Mouse (Mus musculus) midbrain, embryonic 14.5 days (tissue): ENCODE measurements around the gene Ezr. TPM values are rescaled to one million over a fixed set of nuclear protein-coding genes. Genes with fewer than 3 reads are reported as not detected.

Experiments used
- ATAC-seq: fragments of 200-750 bp; cut with Nextera tagmentation; 2 replicates; pipeline ENCODE4 v1.8.0; 2017; ENCODE audit warnings: moderate number of reproducible peaks, moderate library complexity; ENCODE audit not compliant: low FRiP score, low TSS enrichment
- DNase-seq: peaks from one replicate; pipeline ENCODE4 v3.0.0-alpha.2; 2015
- H3K27ac ChIP-seq: fragments of 300-500 bp; sonication (generic); replicated peaks from 2 replicates; pipeline ENCODE4 v1.5.1; 2014; ENCODE audit warnings: mild to moderate bottlenecking, low read depth, low read length, moderate library complexity
- H3K27me3 ChIP-seq: fragments of 300-500 bp; sonication (generic); 2 replicates; pipeline ENCODE4 v1.6.1; 2014; ENCODE audit warnings: low read length, control low read depth, mixed read lengths; ENCODE audit not compliant: control insufficient read depth, insufficient read depth
- H3K36me3 ChIP-seq: fragments of 300-500 bp; sonication (generic); 2 replicates; pipeline ENCODE4 v1.6.1; 2014; ENCODE audit warnings: low read length, control low read depth; ENCODE audit not compliant: control insufficient read depth, insufficient read depth
- H3K4me1 ChIP-seq: fragments of 300-500 bp; sonication (generic); 2 replicates; pipeline ENCODE4 v1.6.1; 2014; ENCODE audit warnings: mild to moderate bottlenecking, antibody characterized with exemption, low read length, control low read depth; ENCODE audit not compliant: control insufficient read depth, insufficient read depth
- H3K4me2 ChIP-seq: fragments of 300-500 bp; sonication (generic); 2 replicates; pipeline ENCODE4 v1.6.1; 2014; ENCODE audit warnings: mild to moderate bottlenecking, low read length, moderate library complexity
- H3K4me3 ChIP-seq: fragments of 300-500 bp; sonication (generic); replicated peaks from 2 replicates; pipeline ENCODE4 v1.5.1; 2014; ENCODE audit warnings: low read depth, low read length
- H3K9ac ChIP-seq: fragments of 300-500 bp; sonication (generic); replicated peaks from 2 replicates; pipeline ENCODE4 v1.6.1; 2014; ENCODE audit warnings: mild to moderate bottlenecking, low read length, moderate library complexity
- H3K9me3 ChIP-seq: fragments of 300-500 bp; sonication (generic); 2 replicates; pipeline ENCODE4 v1.6.1; 2016; ENCODE audit warnings: low read length, control low read depth, mixed read lengths; ENCODE audit not compliant: control insufficient read depth
- WGBS: fragments of 180-500 bp; shearing (Covaris S2); extraction: QIAGEN DNeasy Blood & Tissue Kit; methylation state at CpG from one replicate; pipeline ENCODE4 v1.1.7; 2014; 5-methylcytosine and 5-hydroxymethylcytosine counted together
- polyA plus RNA-seq: library from polyadenylated mRNA; unstranded; fragments of >200 nt; fragmentation: Nextera tagmentation; extraction: Ambion mirVana; gene quantifications from 2 replicates; pipeline ENCODE4 v1.2.1, GENCODE M21; 2014

Ezr gene
- polyA plus RNA-seq, 1 experiment from 2014 or later: 27.8 TPM

DNA sequence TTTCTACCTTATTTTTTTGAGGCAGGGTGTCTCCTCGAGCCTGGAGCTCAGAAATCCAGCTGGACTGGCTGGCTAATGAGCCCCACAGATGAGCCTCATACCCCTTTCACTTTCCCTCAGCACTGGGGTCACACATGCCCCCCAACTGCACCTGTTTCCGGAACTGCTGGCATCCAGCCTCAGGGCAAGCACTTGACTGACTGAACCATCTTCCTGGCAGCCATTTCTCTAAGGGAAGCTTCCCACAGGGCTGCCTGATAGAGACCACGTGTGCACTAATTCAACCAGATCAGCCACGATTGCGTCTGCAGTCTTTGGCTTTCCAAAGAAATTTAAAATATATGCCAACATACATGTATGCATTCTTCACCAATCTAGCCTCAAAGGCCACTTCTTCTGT, 37.1 kb downstream of the Ezr start:
- Histone ChIP-seq H3K9ac (no peak overlapping the region), H3K36me3 (no peaks in the 10 kb centered on the region), H3K27ac (peak overlapping the region; percentile 64), H3K9me3 (no peaks in the 10 kb centered on the region), H3K4me3 (no peak overlapping the region), H3K4me1 (peaks cover 35% of the 10 kb centered on the region), H3K4me2 (peak overlapping the region; percentile 8), H3K27me3 (no peaks in the 10 kb centered on the region)
- no peak for ATAC-seq
- peak; percentile 47 for DNase-seq
- 31% methylated on average over 5 of the region's 5 CpGs for WGBS

DNA sequence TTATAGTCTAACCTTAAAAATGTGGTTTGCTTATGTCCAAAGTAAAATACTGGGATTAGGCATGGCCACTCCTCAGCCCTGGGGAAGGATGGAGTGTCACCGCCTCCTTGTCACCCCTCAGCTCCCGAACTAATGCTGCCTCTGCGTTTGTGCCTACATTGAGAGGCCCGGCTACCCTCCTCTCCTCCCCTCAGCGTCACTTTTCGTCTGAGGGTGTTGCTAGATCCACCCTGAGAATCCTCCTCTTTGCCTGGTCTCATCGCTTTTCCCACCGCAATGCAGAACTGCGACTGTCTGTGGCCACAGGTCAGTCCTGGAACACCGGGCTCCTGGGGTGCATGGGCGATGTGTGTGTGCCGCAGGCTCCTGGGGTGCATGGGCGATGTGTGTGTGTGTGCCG, 37.7 kb downstream of the Ezr start:
- Histone ChIP-seq H3K27me3 (no peaks in the 10 kb centered on the region), H3K9me3 (no peaks in the 10 kb centered on the region), H3K36me3 (no peaks in the 10 kb centered on the region), H3K27ac (peak overlapping the region; percentile 64), H3K4me3 (no peak overlapping the region), H3K4me2 (no peak overlapping the region), H3K4me1 (peaks cover 35% of the 10 kb centered on the region), H3K9ac (no peak overlapping the region)
- WGBS: 87% methylated on average over 14 of the region's 14 CpGs
- no peak for ATAC-seq
- DNase-seq: no peak

DNA sequence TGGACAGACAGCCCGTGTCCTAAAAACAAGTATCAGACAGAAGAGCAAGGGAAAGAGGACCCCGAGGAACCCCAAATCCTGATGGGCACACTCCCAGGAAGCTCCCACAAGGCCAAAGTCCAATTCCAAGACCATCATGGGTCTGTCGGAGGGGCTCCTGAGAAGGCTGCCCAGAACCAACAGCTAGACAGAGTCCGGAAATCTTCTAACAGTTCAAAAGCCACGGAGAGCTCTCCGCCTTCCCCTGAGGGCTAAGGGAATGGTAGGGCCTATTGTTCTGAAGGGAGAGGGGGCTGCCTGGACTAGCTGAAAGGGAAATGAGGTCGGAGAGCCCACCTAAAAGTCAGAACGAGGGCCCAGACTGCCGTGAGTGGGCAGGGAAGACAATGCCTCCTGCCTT, 38.2 kb downstream of the Ezr start:
- Histone ChIP-seq H3K4me3 (no peak overlapping the region), H3K36me3 (0 out of 2 replicates have a peak, but pooled peaks cover under 1% of the 10 kb centered on the region), H3K27me3 (no peaks in the 10 kb centered on the region), H3K9ac (no peak overlapping the region), H3K4me1 (peaks cover 35% of the 10 kb centered on the region), H3K4me2 (no peak overlapping the region), H3K27ac (no peak overlapping the region), H3K9me3 (no peaks in the 10 kb centered on the region)
- no peak for DNase-seq
- 53% methylated on average over 9 of the region's 9 CpGs for WGBS
- ATAC-seq: no peak

DNA sequence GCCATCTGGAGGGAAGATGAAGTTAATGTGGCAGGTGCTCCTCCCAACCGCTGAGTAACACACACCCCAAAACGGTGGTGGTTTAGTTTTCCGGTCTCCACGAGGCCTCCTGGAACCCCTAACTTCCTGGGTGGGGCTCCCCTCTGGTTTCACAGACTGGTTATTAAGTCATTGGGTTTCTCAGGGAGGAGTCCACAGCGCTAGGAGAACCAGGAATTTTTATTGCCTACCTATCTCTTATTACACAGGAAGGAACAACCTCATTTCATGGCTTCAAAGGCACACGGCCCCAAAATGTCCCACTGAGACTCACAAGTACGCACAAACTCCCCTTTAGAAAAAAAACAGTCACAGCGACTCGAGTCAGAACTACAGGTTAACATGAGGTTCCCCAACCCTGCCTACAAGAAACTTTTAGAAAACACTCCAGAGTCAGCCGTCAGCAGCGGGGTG, 38.8 kb downstream of the Ezr start:
- H3K4me1 ChIP-seq: peaks cover 35% of the 10 kb centered on the region
- 91% methylated on average over 11 of the region's 11 CpGs for WGBS

DNA sequence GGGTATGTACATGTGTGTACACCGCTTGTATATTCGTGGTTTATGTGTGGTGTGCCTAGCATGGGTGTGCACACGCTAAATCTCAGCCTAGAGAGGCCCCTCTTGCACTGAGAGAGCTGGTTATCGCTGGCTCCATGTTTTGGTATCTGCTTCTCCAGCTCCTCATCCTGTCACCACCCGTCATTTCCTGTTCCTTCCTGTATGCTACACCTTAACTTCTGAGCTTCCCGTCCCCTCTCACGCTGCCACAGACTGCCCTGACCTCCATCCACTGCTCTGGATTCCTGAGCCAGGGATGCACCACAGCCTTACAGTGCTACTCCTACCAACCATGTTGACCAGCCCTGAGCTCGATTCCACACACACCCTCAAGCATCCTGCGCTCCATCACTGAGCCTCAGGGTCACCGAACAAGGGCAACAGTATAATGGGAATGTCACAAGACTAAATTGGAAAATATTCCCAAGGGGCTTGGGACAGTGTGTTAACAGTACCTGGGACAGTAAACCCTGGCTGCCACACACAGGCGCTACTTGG, 39.5 kb downstream of the Ezr start:
- H3K36me3 ChIP-seq: 0 out of 2 replicates have a peak, but pooled peaks cover 3% of the 10 kb centered on the region
- H3K4me1 ChIP-seq: peaks cover 35% of the 10 kb centered on the region
- H3K4me3 ChIP-seq: no peak overlapping the region
- DNase-seq: no peak
- no peak overlapping the region for H3K27ac ChIP-seq
- ATAC-seq: no peak
- WGBS: 91% methylated on average over 11 of the region's 11 CpGs
- no peaks in the 10 kb centered on the region for H3K27me3 ChIP-seq
- H3K9ac ChIP-seq: no peak overlapping the region
- no peak overlapping the region for H3K4me2 ChIP-seq
- no peaks in the 10 kb centered on the region for H3K9me3 ChIP-seq

More for the DNA sequence above, 38.8 kb downstream of the Ezr start:
- Histone ChIP-seq H3K9ac (no peak overlapping the region), H3K4me3 (no peak overlapping the region), H3K4me2 (no peak overlapping the region), H3K9me3 (no peaks in the 10 kb centered on the region), H3K36me3 (0 out of 2 replicates have a peak, but pooled peaks cover 3% of the 10 kb centered on the region), H3K27me3 (no peaks in the 10 kb centered on the region), H3K27ac (no peak overlapping the region)
- DNase-seq (no peak), ATAC-seq (no peak)

DNA sequence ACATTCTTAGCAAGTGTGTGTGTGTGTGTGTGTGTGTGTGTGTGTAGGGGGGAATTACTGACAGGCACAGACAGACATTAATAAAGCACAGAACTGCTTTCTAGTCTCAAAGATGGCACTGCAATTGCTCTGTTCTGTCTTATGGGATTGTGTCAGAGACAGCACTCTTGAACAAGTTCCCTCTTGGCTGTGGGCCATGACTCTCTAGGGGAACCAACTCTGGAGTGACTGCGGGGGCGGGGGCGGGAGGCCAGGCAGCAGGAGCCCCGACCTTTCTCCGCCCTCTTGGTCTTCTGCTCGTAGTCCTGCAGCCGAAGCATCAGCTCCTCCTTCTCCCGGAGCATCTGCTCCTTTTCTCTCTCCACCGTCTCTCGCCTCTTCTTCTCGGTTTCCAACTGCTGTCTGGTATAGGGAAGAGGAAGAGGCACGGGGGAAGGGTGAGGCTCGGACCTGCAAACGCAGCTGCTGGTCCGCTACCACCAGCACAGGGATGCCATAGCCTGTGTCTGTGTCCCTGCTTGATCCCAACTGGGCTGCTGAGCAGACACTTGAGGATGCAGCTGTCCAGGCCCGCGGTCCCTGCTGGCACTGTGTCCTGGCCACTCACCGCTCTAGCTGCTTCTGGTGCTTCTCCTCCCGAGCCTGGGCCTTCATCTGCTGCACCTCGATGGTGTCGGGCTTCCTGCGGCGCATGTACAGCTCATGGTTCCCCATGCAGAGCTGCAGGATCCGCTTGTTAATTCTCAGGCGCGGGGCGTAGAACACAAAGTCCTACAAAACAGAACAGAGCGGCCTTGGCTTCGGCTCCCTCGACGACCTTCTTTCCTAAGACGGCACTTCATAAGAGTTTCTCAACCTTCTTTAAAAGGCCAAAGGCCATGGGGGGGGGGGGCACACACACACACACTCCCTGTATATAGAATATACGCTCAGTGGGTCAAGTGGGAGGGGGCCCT, 40.2 kb downstream of the Ezr start:
- 72% methylated on average over 33 of the region's 33 CpGs for WGBS
- 0 out of 2 replicates have a peak, but pooled peaks cover 3% of the 10 kb centered on the region for H3K36me3 ChIP-seq
- ATAC-seq (no peak), DNase-seq (peak; percentile 54)
- H3K4me2 ChIP-seq: no peak overlapping the region
- no peaks in the 10 kb centered on the region for H3K27me3 ChIP-seq
- peaks cover 31% of the 10 kb centered on the region for H3K4me1 ChIP-seq
- no peaks in the 10 kb centered on the region for H3K9me3 ChIP-seq
- H3K9ac ChIP-seq: no peak overlapping the region
- no peak overlapping the region for H3K27ac ChIP-seq
- H3K4me3 ChIP-seq: no peak overlapping the region

DNA sequence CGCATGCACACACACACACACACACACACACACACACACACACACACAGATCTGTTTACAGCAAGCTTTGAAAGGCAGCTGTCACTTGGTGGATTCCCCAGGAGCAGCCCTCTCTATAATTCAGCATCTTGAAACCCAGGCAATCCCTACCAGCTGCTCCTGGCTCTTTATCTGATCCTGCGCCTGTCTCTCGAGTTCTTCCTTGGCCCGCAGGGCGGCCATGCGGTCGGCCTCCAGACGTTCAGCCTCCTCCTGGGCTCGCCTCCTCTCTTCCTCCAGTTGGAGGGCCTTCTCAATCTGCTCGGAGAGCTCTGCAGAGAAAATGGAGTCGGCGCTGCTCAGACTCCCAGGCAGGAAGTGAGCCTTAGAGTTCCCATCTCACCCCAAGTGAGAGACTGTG, 41.3 kb downstream of the Ezr start:
- peaks cover 27% of the 10 kb centered on the region for H3K4me1 ChIP-seq
- H3K36me3 ChIP-seq: 0 out of 2 replicates have a peak, but pooled peaks cover 3% of the 10 kb centered on the region
- no peak overlapping the region for H3K9ac ChIP-seq
- H3K27me3 ChIP-seq: no peaks in the 10 kb centered on the region
- ATAC-seq: no peak
- no peak overlapping the region for H3K4me3 ChIP-seq
- no peak overlapping the region for H3K27ac ChIP-seq
- 69% methylated on average over 12 of the region's 12 CpGs for WGBS
- no peaks in the 10 kb centered on the region for H3K9me3 ChIP-seq
- DNase-seq: no peak
- no peak overlapping the region for H3K4me2 ChIP-seq

DNA sequence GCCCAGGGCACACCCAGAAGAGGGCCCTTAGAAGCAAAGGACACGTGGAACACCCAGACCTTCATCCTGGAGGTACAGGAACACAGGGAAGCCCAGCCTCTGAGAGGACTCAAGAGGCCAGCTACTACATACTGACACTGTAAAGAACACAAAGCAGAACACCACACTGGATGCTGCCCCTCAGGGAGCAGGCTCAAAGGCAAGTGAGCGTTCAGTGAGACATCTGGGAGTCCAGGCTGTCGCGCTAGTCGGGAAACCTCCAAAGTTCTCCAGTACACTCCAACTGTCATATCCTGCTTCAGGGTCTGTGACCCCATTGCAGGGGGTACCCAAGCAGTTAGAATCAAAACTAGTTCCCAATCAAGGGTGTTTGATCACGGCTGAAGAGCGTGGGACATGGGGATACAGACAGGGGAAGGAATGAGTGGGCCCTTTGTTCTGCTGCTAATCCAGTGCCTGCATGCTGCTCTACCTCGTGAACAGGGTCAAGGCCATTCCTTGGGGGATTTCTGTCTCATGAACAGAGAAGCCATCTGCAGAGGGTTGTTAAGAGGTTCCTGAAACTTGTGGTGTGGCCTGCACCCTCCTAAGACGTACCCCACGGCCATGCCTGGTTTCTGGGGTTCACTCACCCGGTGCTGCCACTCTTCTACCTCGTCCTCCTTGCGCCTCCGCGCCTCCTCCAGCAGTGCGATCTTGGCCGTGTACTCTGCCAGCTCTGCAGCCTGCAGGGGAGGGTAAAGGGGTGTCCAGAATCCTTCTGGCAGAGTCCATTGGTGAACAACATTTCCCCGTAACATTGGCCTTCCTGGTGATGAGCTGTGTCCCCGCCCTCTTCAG, 42.0 kb downstream of the Ezr start:
- DNase-seq: peak; percentile 20

More for the DNA sequence above, 42.0 kb downstream of the Ezr start:
- peaks cover 21% of the 10 kb centered on the region for H3K4me1 ChIP-seq
- no peak overlapping the region for H3K27ac ChIP-seq
- H3K9ac ChIP-seq: no peak overlapping the region
- no peak for ATAC-seq
- H3K4me2 ChIP-seq: no peak overlapping the region
- no peak overlapping the region for H3K4me3 ChIP-seq
- H3K27me3 ChIP-seq: no peaks in the 10 kb centered on the region
- 67% methylated on average over 19 of the region's 19 CpGs for WGBS
- no peaks in the 10 kb centered on the region for H3K9me3 ChIP-seq
- H3K36me3 ChIP-seq: 0 out of 2 replicates have a peak, but pooled peaks cover 3% of the 10 kb centered on the region
